Mouse (Mus musculus): ENCODE results near the gene Syn3. TPM values are rescaled to one million over a fixed set of nuclear protein-coding genes. Genes with fewer than 3 reads are reported as not detected.
A peak's percentile ranks its signal among the peaks of the same experiment; 100 is the strongest.
"Not testable (repeated sequence)": the region's sequence is repeated elsewhere in the genome, so short reads cannot be mapped to it uniquely, and the experiment has no call there.

Gene Syn3
- total RNA-seq, 2 experiments from 2014 or later: 21.1 to 22.2 TPM

DNA sequence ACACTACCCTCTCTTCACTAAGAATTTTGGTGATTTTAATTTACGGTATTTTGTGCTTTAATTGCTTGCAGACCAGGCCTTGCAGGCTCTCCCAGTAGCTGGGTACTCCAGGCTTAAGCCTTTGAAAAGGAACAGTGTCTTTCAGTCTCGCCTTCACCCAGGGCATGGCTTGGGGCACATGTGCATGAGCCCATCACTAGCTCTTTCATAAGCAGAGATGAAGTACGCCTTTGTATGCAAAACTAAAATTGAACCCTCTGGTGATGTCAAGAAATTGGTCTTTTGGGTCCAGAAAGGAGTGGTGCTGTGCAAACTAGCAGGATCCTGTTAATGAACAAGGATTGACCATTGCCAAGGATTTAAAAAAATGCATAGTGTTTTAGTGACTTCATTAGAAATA is 466.2 kb downstream of the Syn3 start:
- TF ChIP-seq CTCF (conservative IDR thresholded peaks at IDR 0.05): no peak
- no peak overlapping the region for H3K4me3 ChIP-seq
- DNase-seq (ENCODE audit: low spot score in 2 of 2): no peak
- H3K27ac ChIP-seq: peak overlapping the region; percentile 79

DNA sequence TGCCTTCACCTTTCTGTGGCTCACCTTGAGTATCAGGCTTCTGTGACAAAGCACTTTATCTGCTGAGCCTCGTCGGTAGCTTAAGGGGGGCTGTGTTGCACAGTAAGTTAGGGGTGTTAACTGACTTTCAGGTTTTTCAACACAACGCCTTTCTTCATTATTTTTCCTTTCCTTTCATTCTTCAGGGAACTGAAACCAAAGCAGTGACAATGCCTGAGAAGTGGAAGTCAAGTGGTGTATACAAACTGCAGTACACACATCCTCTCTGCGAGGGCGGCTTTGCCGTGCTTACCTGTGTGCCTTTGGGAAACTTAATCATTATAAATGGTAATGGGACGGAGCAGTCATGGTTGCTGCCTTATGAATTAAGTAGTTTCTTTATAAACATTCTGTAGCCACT is 468.0 kb downstream of the Syn3 start:
- Histone ChIP-seq H3K4me3 (no peak overlapping the region), H3K27ac (no peak overlapping the region)
- no peak for TF ChIP-seq CTCF (conservative IDR thresholded peaks at IDR 0.05)
- no peak for DNase-seq (ENCODE audit: low spot score in 2 of 2)

GRCm38 (mm10) chr10:86026807-86027206 is 471.9 kb downstream of the Syn3 start:
- H3K27ac ChIP-seq; DNase-seq (ENCODE audit: low spot score in 2 of 2); H3K4me3 ChIP-seq: not testable (repeated sequence)

GRCm38 (mm10) chr10:86026354-86026753 is 472.3 kb downstream of the Syn3 start:
- no peak for DNase-seq (ENCODE audit: low spot score in 2 of 2)

DNA sequence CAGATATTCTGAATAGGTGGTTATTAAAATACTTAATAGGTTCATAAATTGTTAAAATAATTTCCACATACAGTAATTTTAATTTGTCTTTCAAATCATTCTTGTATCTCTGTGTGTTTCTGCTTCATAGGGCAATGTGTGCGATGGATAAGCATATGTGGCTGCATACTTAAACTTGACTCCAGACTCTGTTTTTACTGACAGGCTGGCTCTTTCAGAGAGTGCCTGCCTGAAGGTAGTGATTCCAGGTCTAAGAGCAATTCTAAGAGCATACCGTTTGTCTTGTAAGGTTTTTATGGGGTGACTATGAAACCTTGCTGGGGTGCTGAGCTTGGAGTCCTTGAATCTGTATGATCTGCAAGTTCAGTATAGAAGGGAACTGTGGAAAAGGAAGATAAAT is 472.8 kb downstream of the Syn3 start:
- no peak for DNase-seq (ENCODE audit: low spot score in 2 of 2)
- Histone ChIP-seq H3K4me3 (no peak overlapping the region), H3K27ac (no peak overlapping the region)
- TF ChIP-seq CTCF (conservative IDR thresholded peaks at IDR 0.05): no peak

More at GRCm38 (mm10) chr10:86026354-86026753, 472.3 kb downstream of the Syn3 start:
- TF ChIP-seq CTCF (conservative IDR thresholded peaks at IDR 0.05): no peak
- Histone ChIP-seq H3K27ac (no peak overlapping the region), H3K4me3 (no peak overlapping the region)

DNA sequence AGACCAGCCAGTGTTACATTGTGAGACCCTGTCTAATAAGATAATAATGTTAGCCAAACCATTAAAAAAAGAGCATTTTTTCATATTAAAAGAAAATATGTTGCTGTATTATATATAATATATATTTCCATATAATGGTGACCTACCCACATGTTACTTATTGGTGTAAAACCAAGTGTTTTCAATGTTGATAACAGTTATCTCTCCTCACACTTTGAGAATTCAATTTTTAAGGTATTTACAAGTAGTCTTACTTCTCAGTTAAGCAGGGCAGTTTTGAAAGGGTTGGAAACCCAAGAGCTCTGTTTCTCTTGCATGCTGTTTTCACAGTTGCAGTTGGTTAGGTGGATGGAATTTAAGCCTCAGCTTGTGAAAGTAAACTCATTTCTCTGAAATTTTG is 475.5 kb downstream of the Syn3 start:
- Histone ChIP-seq H3K4me3 (peak overlapping the region; percentile 95), H3K27ac (peak overlapping the region; percentile 9; the same call in 1 of the 2 replicates)
- no peak for DNase-seq (ENCODE audit: low spot score in 2 of 2)
- TF ChIP-seq CTCF (conservative IDR thresholded peaks at IDR 0.05): no peak

DNA sequence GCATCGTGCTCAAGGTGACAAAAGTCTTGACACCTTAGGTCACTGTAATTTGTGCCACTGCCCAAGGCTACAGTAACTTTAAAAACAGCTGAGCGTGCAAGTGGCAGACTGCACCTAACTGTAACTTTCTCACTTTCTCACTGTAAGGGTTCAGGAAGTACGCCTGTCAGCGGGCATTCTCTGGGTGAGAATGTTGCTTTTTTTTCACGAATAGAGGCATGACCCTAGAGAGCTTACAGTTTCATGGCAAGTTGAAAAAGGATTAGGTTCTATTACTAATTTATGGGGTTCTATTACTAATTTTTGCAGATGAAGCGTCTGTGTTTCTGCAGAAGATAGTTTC is 476.3 kb downstream of the Syn3 start:
- no peak for DNase-seq (ENCODE audit: low spot score in 2 of 2)
- TF ChIP-seq CTCF (conservative IDR thresholded peaks at IDR 0.05): no peak
- Histone ChIP-seq H3K27ac (peak overlapping the region; percentile 96), H3K4me3 (peak overlapping the region; percentile 95)

- peak within 1 kb of the TSS; percentile 96 for H3K27ac ChIP-seq
- peak; percentile 96 for TF ChIP-seq CTCF (conservative IDR thresholded peaks at IDR 0.05)
- H3K4me3 ChIP-seq: peak within 1 kb of the TSS; percentile 95
- peak; percentile 81 to 88 for DNase-seq (ENCODE audit: low spot score in 2 of 2)
Measured at GRCm38 (mm10) chr10:86021749-86022473, 476.8 kb downstream of the Syn3 start, which contains the start of gene Fbxo7. TSS of gene Fbxo7 (plus strand) at chr10:86021972.

DNA sequence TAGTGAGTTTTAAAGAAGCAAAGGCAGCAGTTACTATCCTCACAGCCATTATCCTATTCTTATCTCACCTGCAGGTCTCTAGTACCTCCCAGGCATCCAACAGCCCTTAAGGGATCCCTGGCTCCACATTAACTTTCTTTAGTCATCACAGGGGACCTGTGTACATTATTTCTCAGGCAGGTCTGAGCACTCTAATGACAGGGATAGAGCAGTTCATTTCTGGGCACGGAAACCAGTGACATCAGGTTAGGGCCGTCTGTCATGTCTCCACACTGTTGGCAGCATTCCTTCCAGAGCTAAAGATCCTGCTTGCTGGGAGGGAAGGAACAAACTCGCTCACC is 477.3 kb downstream of the Syn3 start:
- TF ChIP-seq CTCF (conservative IDR thresholded peaks at IDR 0.05): no peak
- peak overlapping the region; percentile 96 for H3K27ac ChIP-seq
- no peak for DNase-seq (ENCODE audit: low spot score in 2 of 2)
- H3K4me3 ChIP-seq: peak overlapping the region; percentile 95; the same call in 1 of the 2 replicates

DNA sequence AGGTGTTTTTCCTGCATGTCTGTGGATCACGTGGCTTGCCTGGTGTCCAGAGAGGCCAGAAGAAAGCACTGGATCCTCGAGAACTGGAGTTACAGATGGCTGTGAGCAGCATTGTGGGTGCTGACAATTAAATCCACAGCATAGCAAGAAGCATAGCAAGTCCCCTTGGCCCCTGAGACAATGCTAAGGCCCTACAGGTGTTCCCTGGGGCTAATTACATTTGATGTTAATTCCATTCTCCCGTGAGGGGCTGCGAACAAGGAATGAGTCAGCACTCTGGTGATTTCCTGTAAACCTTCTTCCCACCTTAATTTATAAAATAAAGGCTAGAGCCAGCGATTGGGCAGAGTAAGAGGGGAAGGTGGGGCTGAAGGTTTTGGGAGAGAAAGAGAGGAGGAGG is 479.9 kb downstream of the Syn3 start:
- no peak overlapping the region for H3K4me3 ChIP-seq
- H3K27ac ChIP-seq: no peak overlapping the region
- TF ChIP-seq CTCF (conservative IDR thresholded peaks at IDR 0.05): no peak
- DNase-seq (ENCODE audit: low spot score in 2 of 2): no peak

GRCm38 (mm10) chr10:86017781-86018180 is 480.9 kb downstream of the Syn3 start:
- DNase-seq (ENCODE audit: low spot score in 2 of 2): no peak
- H3K4me3 ChIP-seq: no peak overlapping the region
- no peak for TF ChIP-seq CTCF (conservative IDR thresholded peaks at IDR 0.05)

GRCm38 (mm10) chr10:86011781-86012180 is 486.9 kb downstream of the Syn3 start, which contains the start of gene Bpifc:
TSS of gene Bpifc (minus strand) at chr10:86011895.
- no peak for DNase-seq (ENCODE audit: low spot score in 2 of 2)
- no peak for TF ChIP-seq CTCF (conservative IDR thresholded peaks at IDR 0.05)
- H3K4me3 ChIP-seq: no peak within 1 kb of the TSS
- H3K27ac ChIP-seq: no peak within 1 kb of the TSS

More at GRCm38 (mm10) chr10:86017781-86018180, 480.9 kb downstream of the Syn3 start:
- no peak overlapping the region for H3K27ac ChIP-seq

GRCm38 (mm10) chr10:86011172-86011571 is 487.5 kb downstream of the Syn3 start:
- Histone ChIP-seq H3K27ac (no peak overlapping the region), H3K4me3 (no peak overlapping the region)
- no peak for TF ChIP-seq CTCF (conservative IDR thresholded peaks at IDR 0.05)
- no peak for DNase-seq (ENCODE audit: low spot score in 2 of 2)

- Histone ChIP-seq H3K4me3 (no peak overlapping the region), H3K27ac (no peak overlapping the region)
- no peak for TF ChIP-seq CTCF (conservative IDR thresholded peaks at IDR 0.05)
- DNase-seq (ENCODE audit: low spot score in 2 of 2): no peak
Measured at GRCm38 (mm10) chr10:86010636-86011035, 488.1 kb downstream of the Syn3 start.
